Mouse (Mus musculus) cortical plate, adult 2 months (tissue): Measurements from ENCODE around the gene Prkar2a.

Source experiments
- CTCF ChIP-seq: fragments of 200-500 bp; IDR thresholded peaks from 2 replicates; pipeline ENCODE4 v1.5.1; 2011; ENCODE audit warnings: mild to moderate bottlenecking, control low read depth, low read length; ENCODE audit not compliant: insufficient read depth; ENCODE audit errors: extremely low read depth
- POLR2A ChIP-seq: fragments of 200-500 bp; IDR thresholded peaks from 2 replicates; pipeline ENCODE4 v1.6.1; 2011; ENCODE audit warnings: mild to moderate bottlenecking, low read length, control low read depth; ENCODE audit not compliant: insufficient read depth; ENCODE audit errors: extremely low read depth

DNA sequence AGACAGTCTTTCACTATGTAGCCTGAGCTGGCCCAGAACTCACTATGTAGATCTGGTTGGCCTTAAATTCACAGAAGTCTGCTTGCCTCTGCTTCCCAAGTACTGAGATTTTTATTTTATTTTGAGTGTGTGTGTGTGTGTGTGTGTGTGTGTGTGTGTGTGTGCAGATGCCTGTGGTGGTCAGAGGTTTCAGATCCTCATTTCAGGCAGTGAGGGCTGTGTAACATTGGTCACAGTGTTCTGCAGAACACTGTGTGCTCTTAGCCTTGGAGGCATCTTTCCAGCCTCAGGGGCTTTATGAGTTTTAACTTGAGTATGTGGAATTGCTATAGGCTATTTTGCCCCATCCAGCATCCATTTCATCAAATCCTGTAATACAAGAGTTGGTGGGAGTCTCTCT is 72.4 kb downstream of the Prkar2a start:
- TF ChIP-seq POLR2A (no peak), CTCF (no peak)
